Mouse (Mus musculus): ENCODE results near the gene Mosmo. TPM values are rescaled to one million over a fixed set of nuclear protein-coding genes. Genes with fewer than 3 reads are reported as not detected.
A peak's percentile ranks its signal among the peaks of the same experiment; 100 is the strongest.

Gene Mosmo
- polyA plus RNA-seq, 1 experiment: 17.4 TPM

DNA sequence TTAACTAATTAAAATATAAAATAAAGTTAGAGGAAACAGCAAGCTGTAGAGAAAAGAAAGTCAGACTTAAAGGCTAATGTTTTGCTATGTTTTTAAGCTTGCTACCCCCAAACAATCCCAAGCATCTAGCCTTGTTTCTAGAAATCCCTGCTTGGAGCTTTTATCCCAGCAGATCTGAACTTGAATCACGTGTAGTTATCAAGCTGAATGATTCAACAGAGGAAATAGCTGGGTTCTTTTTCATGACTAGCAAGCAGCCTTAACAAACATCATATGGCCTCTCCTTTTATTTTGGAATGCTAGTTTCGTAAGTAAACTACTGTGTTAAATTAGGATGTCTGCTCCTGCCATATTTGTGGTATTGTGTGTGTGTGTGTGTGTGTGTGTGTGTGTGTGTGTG is 39.8 kb downstream of the Mosmo start:
- H3K4me3 ChIP-seq (ENCODE audit: extremely low read depth, insufficient read depth, insufficient read length): no peak overlapping the region
- 82% methylated on average over 2 of the region's 2 CpGs for WGBS
- no peaks in the 10 kb centered on the region for H3K27me3 ChIP-seq (ENCODE audit: control insufficient read depth, insufficient read depth, low read length)
- no peak for TF ChIP-seq POLR2A (IDR thresholded peaks at IDR 0.05; ENCODE audit: low read depth, low read length)
- no peak for TF ChIP-seq CTCF (IDR thresholded peaks at IDR 0.05; ENCODE audit: extremely low read depth, insufficient read depth, insufficient read length, insufficient replicate concordance)
- no peak overlapping the region for H3K27ac ChIP-seq (ENCODE audit: insufficient read depth, low read length)
- no peak for DNase-seq (ENCODE audit: low read depth in 1 of 2, low spot score in 2 of 2)
- H3K36me3 ChIP-seq (ENCODE audit: control insufficient read depth, insufficient read depth, low read length): no peaks in the 10 kb centered on the region
- no peaks in the 10 kb centered on the region for H3K4me1 ChIP-seq (ENCODE audit: control insufficient read depth, insufficient read depth, insufficient read length)

GRCm38 (mm10) chr7:120721051-120721450 is 43.6 kb downstream of the Mosmo start:
- no peak overlapping the region for H3K4me3 ChIP-seq (ENCODE audit: extremely low read depth, insufficient read depth, insufficient read length)
- H3K27ac ChIP-seq (ENCODE audit: insufficient read depth, low read length): 0 out of 2 replicates have a peak overlapping the region, but pooled peaks have one; percentile 12
- no peaks in the 10 kb centered on the region for H3K36me3 ChIP-seq (ENCODE audit: control insufficient read depth, insufficient read depth, low read length)
- 93% methylated on average over 5 of the region's 5 CpGs for whole genome bisulfite sequencing
- H3K4me1 ChIP-seq (ENCODE audit: control insufficient read depth, insufficient read depth, insufficient read length): no peaks in the 10 kb centered on the region
- DNase-seq (ENCODE audit: low read depth in 1 of 2, low spot score in 2 of 2): no peak
- no peaks in the 10 kb centered on the region for H3K27me3 ChIP-seq (ENCODE audit: control insufficient read depth, insufficient read depth, low read length)
- TF ChIP-seq POLR2A (IDR thresholded peaks at IDR 0.05; ENCODE audit: low read depth, low read length): no peak
- no peak for TF ChIP-seq CTCF (IDR thresholded peaks at IDR 0.05; ENCODE audit: extremely low read depth, insufficient read depth, insufficient read length, insufficient replicate concordance)

- no peak for DNase-seq (ENCODE audit: low read depth in 1 of 2, low spot score in 2 of 2)
- Histone ChIP-seq H3K4me1 (ENCODE audit: control insufficient read depth, insufficient read depth, insufficient read length) (no peaks in the 10 kb centered on the region), H3K4me3 (ENCODE audit: extremely low read depth, insufficient read depth, insufficient read length) (no peak overlapping the region), H3K36me3 (ENCODE audit: control insufficient read depth, insufficient read depth, low read length) (0 out of 2 replicates have a peak, but pooled peaks cover 3% of the 10 kb centered on the region), H3K27me3 (ENCODE audit: control insufficient read depth, insufficient read depth, low read length) (no peaks in the 10 kb centered on the region), H3K27ac (ENCODE audit: insufficient read depth, low read length) (0 out of 2 replicates have a peak overlapping the region, but pooled peaks have one; percentile 12)
- TF ChIP-seq CTCF (IDR thresholded peaks at IDR 0.05; ENCODE audit: extremely low read depth, insufficient read depth, insufficient read length, insufficient replicate concordance): no peak
- TF ChIP-seq POLR2A (IDR thresholded peaks at IDR 0.05; ENCODE audit: low read depth, low read length): no peak
- WGBS: 86% methylated on average over 8 of the region's 8 CpGs
Measured at GRCm38 (mm10) chr7:120721456-120721855, 44.0 kb downstream of the Mosmo start.

DNA sequence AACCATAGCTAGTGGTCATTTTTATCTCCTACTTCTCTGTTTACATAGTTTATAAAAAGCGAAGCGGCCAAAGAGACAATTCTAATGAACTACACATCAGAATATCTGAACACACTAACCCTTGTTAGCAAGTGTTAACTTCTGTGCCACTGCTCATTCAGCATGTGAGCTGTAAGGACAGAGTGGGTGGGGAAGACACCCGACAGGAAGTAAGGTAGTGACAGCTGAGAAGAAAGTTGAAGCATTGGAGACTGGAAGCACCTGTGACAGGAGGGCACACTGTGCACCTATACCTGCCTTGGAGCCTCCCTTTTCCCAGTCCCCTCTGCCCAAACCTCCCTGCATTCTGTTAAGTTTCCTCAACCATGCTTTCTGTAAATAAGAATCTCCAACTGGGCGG is 44.6 kb downstream of the Mosmo start:
- Histone ChIP-seq H3K4me3 (ENCODE audit: extremely low read depth, insufficient read depth, insufficient read length) (no peak overlapping the region), H3K36me3 (ENCODE audit: control insufficient read depth, insufficient read depth, low read length) (0 out of 2 replicates have a peak, but pooled peaks cover 3% of the 10 kb centered on the region), H3K27ac (ENCODE audit: insufficient read depth, low read length) (no peak overlapping the region), H3K27me3 (ENCODE audit: control insufficient read depth, insufficient read depth, low read length) (no peaks in the 10 kb centered on the region), H3K4me1 (ENCODE audit: control insufficient read depth, insufficient read depth, insufficient read length) (no peaks in the 10 kb centered on the region)
- TF ChIP-seq CTCF (IDR thresholded peaks at IDR 0.05; ENCODE audit: extremely low read depth, insufficient read depth, insufficient read length, insufficient replicate concordance) (no peak), POLR2A (IDR thresholded peaks at IDR 0.05; ENCODE audit: low read depth, low read length) (no peak)
- DNase-seq (ENCODE audit: low read depth in 1 of 2, low spot score in 2 of 2): no peak
- 91% methylated on average over 4 of the region's 4 CpGs for WGBS

GRCm38 (mm10) chr7:120722839-120723278 is 45.4 kb downstream of the Mosmo start:
- Histone ChIP-seq H3K4me1 (ENCODE audit: control insufficient read depth, insufficient read depth, insufficient read length) (no peaks in the 10 kb centered on the region), H3K36me3 (ENCODE audit: control insufficient read depth, insufficient read depth, low read length) (0 out of 2 replicates have a peak, but pooled peaks cover 3% of the 10 kb centered on the region), H3K27me3 (ENCODE audit: control insufficient read depth, insufficient read depth, low read length) (no peaks in the 10 kb centered on the region), H3K4me3 (ENCODE audit: extremely low read depth, insufficient read depth, insufficient read length) (no peak overlapping the region), H3K27ac (ENCODE audit: insufficient read depth, low read length) (no peak overlapping the region)
- DNase-seq (ENCODE audit: low read depth in 1 of 2, low spot score in 2 of 2): no peak
- 86% methylated on average over 8 of the region's 8 CpGs for WGBS
- no peak for TF ChIP-seq POLR2A (IDR thresholded peaks at IDR 0.05; ENCODE audit: low read depth, low read length)
- no peak for TF ChIP-seq CTCF (IDR thresholded peaks at IDR 0.05; ENCODE audit: extremely low read depth, insufficient read depth, insufficient read length, insufficient replicate concordance)

- Histone ChIP-seq H3K36me3 (ENCODE audit: control insufficient read depth, insufficient read depth, low read length) (peaks cover 5% of the 10 kb centered on the region; the same call in 1 of the 2 replicates), H3K4me1 (ENCODE audit: control insufficient read depth, insufficient read depth, insufficient read length) (no peaks in the 10 kb centered on the region; the same call in none of the 2 replicates), H3K27ac (ENCODE audit: insufficient read depth, low read length) (no peak overlapping the region), H3K27me3 (ENCODE audit: control insufficient read depth, insufficient read depth, low read length) (no peaks in the 10 kb centered on the region), H3K4me3 (ENCODE audit: extremely low read depth, insufficient read depth, insufficient read length) (no peak overlapping the region)
- TF ChIP-seq POLR2A (IDR thresholded peaks at IDR 0.05; ENCODE audit: low read depth, low read length) (no peak), CTCF (IDR thresholded peaks at IDR 0.05; ENCODE audit: extremely low read depth, insufficient read depth, insufficient read length, insufficient replicate concordance) (peak; percentile 43; the same call in 1 of the 2 replicates)
- peak; percentile 27 to 45 for DNase-seq (ENCODE audit: low read depth in 1 of 2, low spot score in 2 of 2)
- WGBS: 73% methylated on average over 3 of the region's 3 CpGs
Measured at GRCm38 (mm10) chr7:120727581-120727980, 50.2 kb downstream of the Mosmo start.

GRCm38 (mm10) chr7:120729635-120730034 is 52.2 kb downstream of the Mosmo start:
- 22% methylated on average over 5 of the region's 5 CpGs for WGBS
- no peaks in the 10 kb centered on the region; the same call in none of the 2 replicates for H3K4me1 ChIP-seq (ENCODE audit: control insufficient read depth, insufficient read depth, insufficient read length)
- no peaks in the 10 kb centered on the region for H3K27me3 ChIP-seq (ENCODE audit: control insufficient read depth, insufficient read depth, low read length)
- H3K4me3 ChIP-seq (ENCODE audit: extremely low read depth, insufficient read depth, insufficient read length): no peak overlapping the region
- TF ChIP-seq POLR2A (IDR thresholded peaks at IDR 0.05; ENCODE audit: low read depth, low read length): no peak
- TF ChIP-seq CTCF (IDR thresholded peaks at IDR 0.05; ENCODE audit: extremely low read depth, insufficient read depth, insufficient read length, insufficient replicate concordance): no peak
- H3K27ac ChIP-seq (ENCODE audit: insufficient read depth, low read length): no peak overlapping the region
- peaks cover 5% of the 10 kb centered on the region; the same call in 1 of the 2 replicates for H3K36me3 ChIP-seq (ENCODE audit: control insufficient read depth, insufficient read depth, low read length)
- DNase-seq (ENCODE audit: low read depth in 1 of 2, low spot score in 2 of 2): no peak
